In the genomic region with DNA sequence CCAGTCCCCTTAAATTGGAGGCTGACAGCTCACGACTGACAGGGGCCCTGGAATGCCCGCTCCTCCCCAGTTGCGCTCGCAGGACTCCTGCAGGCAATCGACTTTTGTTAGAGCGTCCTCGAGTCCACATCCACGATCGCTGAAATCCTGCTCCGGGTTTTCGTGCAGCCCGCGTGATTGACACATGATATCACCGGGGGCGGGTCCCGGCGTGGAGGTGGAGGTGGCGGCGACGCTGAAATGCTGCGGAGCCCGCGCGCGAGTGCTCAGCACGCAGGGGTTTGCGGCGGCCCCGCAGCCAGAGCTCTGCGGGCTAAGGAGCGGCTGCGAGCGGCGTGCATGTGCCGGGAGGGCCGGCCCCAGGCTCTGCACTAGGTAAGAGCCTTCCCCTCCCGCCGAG, we compare ENCODE assay signal across 8 mouse cellular contexts. TPM values are rescaled to one million over a fixed set of nuclear protein-coding genes. Genes with fewer than 3 reads are reported as not detected.
DNase-seq lines count a peak whose midpoint lies in the region; ATAC-seq and TF ChIP-seq lines count a peak whose summit lies in the region.

A gene (plus strand): TSS at position 258 of the 400 bp plus-strand sequence.

- WGBS in embryonic facial prominence, embryonic 11.5 days = under 1% methylated on average over 37 of the region's 38 CpGs
- 0% methylated on average over 38 of the region's 38 CpGs for WGBS in intestine, postnatal 0 days
- WGBS in midbrain, embryonic 10.5 days = under 1% methylated on average over 38 of the region's 38 CpGs

- peak within 1 kb of the TSS; percentile 83 for H3K4me3 ChIP-seq in embryonic facial prominence, embryonic 11.5 days (ENCODE audit: low read depth, low read length)
- peak within 1 kb of the TSS; percentile 83 for H3K4me3 ChIP-seq in intestine, postnatal 0 days (ENCODE audit: low read depth, low read length)
- H3K4me3 ChIP-seq in midbrain, embryonic 10.5 days = peak within 1 kb of the TSS; percentile 80

- no peaks in the 10 kb centered on the region; the same call in none of the 2 replicates for H3K36me3 ChIP-seq in embryonic facial prominence, embryonic 11.5 days (replicated peaks; ENCODE audit: control insufficient read depth, insufficient read depth, low read depth, low read length)
- H3K36me3 ChIP-seq in intestine, postnatal 0 days (ENCODE audit: control insufficient read depth, insufficient read depth) = peaks cover 16% of the 10 kb centered on the region
- H3K36me3 ChIP-seq in midbrain, embryonic 10.5 days = peaks cover 22% of the 10 kb centered on the region

- intact Hi-C loops in left cerebral cortex, postnatal 36 days (cut with DNase I) = loop anchor here (5.0 to 10.0 kb wide), 2 partner anchors 83 to 315 kb away; a partner anchor contains a TSS

- no peaks in the 10 kb centered on the region; the same call in 1 of the 2 replicates for H3K27me3 ChIP-seq in embryonic facial prominence, embryonic 11.5 days (ENCODE audit: control insufficient read depth, insufficient read depth, low read length)
- no peaks in the 10 kb centered on the region for H3K27me3 ChIP-seq in intestine, postnatal 0 days (replicated peaks; ENCODE audit: control insufficient read depth, insufficient read depth, low read length)
- peaks cover 44% of the 10 kb centered on the region for H3K27me3 ChIP-seq in midbrain, embryonic 10.5 days (ENCODE audit: low read depth, poor library complexity, severe bottlenecking)

- H3K4me1 ChIP-seq in embryonic facial prominence, embryonic 11.5 days (ENCODE audit: control insufficient read depth, insufficient read depth, low read length) = peaks cover 4% of the 10 kb centered on the region
- H3K4me1 ChIP-seq in intestine, postnatal 0 days (replicated peaks; ENCODE audit: control insufficient read depth, insufficient read depth, low read length) = no peaks in the 10 kb centered on the region; the same call in 1 of the 2 replicates
- H3K4me1 ChIP-seq in midbrain, embryonic 10.5 days = peaks cover 33% of the 10 kb centered on the region

- H3K9me3 ChIP-seq in embryonic facial prominence, embryonic 11.5 days (replicated peaks; ENCODE audit: control insufficient read depth, low read length) = no peaks in the 10 kb centered on the region
- H3K9me3 ChIP-seq in intestine, postnatal 0 days (ENCODE audit: control insufficient read depth) = no peaks in the 10 kb centered on the region
- no peaks in the 10 kb centered on the region for H3K9me3 ChIP-seq in midbrain, embryonic 10.5 days (replicated peaks)

- ATAC-seq in embryonic facial prominence, embryonic 11.5 days (replicated peaks; ENCODE audit: insufficient number of reproducible peaks, low FRiP score, low TSS enrichment, low read depth) = peak; percentile 84
- ATAC-seq in granulocyte monocyte progenitor cell, adult 5-6 weeks (replicated peaks; ENCODE audit: poor library complexity, severe bottlenecking) = peak; percentile 93
- ATAC-seq in intestine, postnatal 0 days = peak; percentile 82

- peak; percentile 94 for DNase-seq in adrenal gland, postnatal 25 days
- peak; percentile 97 for DNase-seq in embryonic facial prominence, embryonic 11.5 days (ENCODE audit: low spot score)
- peak; percentile 96 to 98 for DNase-seq in left cerebral cortex, postnatal 36 days (ENCODE audit: low spot score in 2 of 2)
- peak; percentile 95 for DNase-seq in midbrain, embryonic 10.5 days (ENCODE audit: low spot score)
- peak; percentile 94 to 95 for DNase-seq in right cerebral cortex, postnatal 36 days (ENCODE audit: low spot score in 2 of 2)
- DNase-seq in urinary bladder, postnatal 4 days (ENCODE audit: low spot score in 2 of 2) = peak; percentile 91 to 95

- peak; percentile 39 for TF ChIP-seq CTCF in intestine, postnatal 0 days (IDR thresholded peaks at IDR 0.05; ENCODE audit: low read depth)

- H3K4me2 ChIP-seq in embryonic facial prominence, embryonic 11.5 days (ENCODE audit: low read depth, low read length) = peak within 1 kb of the TSS; percentile 86
- peak within 1 kb of the TSS; percentile 76 for H3K4me2 ChIP-seq in intestine, postnatal 0 days (replicated peaks; ENCODE audit: low read depth)

- H3K9ac ChIP-seq in embryonic facial prominence, embryonic 11.5 days (replicated peaks; ENCODE audit: low read length) = peak within 1 kb of the TSS; percentile 87
- H3K9ac ChIP-seq in intestine, postnatal 0 days (ENCODE audit: low read depth, low read length) = peak within 1 kb of the TSS; percentile 78

- H3K27ac ChIP-seq in embryonic facial prominence, embryonic 11.5 days (replicated peaks; ENCODE audit: low read depth, low read length) = peak within 1 kb of the TSS; percentile 81
- H3K27ac ChIP-seq in intestine, postnatal 0 days (ENCODE audit: low read depth, low read length) = peak within 1 kb of the TSS; percentile 86
- peak within 1 kb of the TSS; percentile 92 for H3K27ac ChIP-seq in midbrain, embryonic 10.5 days (replicated peaks)

RNA-seq across cellular contexts. Expression of the gene that starts here (rescaled TPM):
- total RNA-seq in adrenal gland, postnatal 25 days (2021) = 19.8 and 20.7 TPM in 2 replicates
- polyA plus RNA-seq in embryonic facial prominence, embryonic 11.5 days (2014; fragmentation: Nextera tagmentation; extraction: Ambion mirVana) = 10.2 and 15.1 TPM in 2 replicates
- 2.1 and 3.7 TPM in 2 replicates for total RNA-seq in granulocyte monocyte progenitor cell, adult 5-6 weeks (2014; fragmentation: Nextera tagmentation)
- 2.6 and 3.1 TPM in 2 replicates for total RNA-seq in granulocyte monocyte progenitor cell, adult 5-6 weeks (2017)
- polyA plus RNA-seq in intestine, postnatal 0 days (2015; fragmentation: Nextera tagmentation; extraction: Ambion mirVana) = 7.9 and 9.2 TPM in 2 replicates
- total RNA-seq in left cerebral cortex, postnatal 36 days (2021) = 1 to 10 TPM; 9.5 to 9.6 TPM
- 18.2 and 19.6 TPM in 2 replicates for polyA plus RNA-seq in midbrain, embryonic 10.5 days (2016; fragmentation: Nextera tagmentation; extraction: Ambion mirVana)

Comparison
In these comparisons a context has a peak if more than half of its experiments do, and no peak if none do; other contexts are left out.
1. Peak in every context shown above with its lines: DNase-seq, ATAC-seq, H3K4me3 ChIP-seq and H3K27ac ChIP-seq.